Comparison of ENCODE assay signal across 8 mouse cellular contexts in the genomic region with DNA sequence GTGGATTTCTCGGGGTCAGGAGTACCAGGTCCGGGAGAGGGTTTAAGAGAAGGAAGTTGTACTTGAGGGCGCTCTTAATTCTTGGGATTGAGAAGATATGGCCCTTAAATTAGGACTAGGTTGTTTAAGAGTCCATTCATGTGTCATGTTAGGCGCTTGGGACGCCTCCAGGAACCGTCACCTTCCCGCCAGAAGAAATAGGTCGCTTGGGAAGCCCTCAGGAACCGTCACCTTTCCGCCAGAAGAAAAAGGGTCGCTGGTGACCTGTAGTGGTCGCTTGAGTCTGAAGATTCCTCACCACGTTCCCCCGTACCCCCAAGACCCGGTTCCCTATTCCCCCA. TPM values are rescaled to one million over a fixed set of nuclear protein-coding genes. Genes with fewer than 3 reads are reported as not detected.
DNase-seq lines count a peak whose midpoint lies in the region; ATAC-seq and TF ChIP-seq lines count a peak whose summit lies in the region.

No protein-coding gene starts in this region.

- 1% methylated on average over 15 of the region's 15 CpGs for WGBS in kidney, embryonic 15.5 days
- under 1% methylated on average over 15 of the region's 15 CpGs for WGBS in forebrain, postnatal 0 days
- WGBS in limb, embryonic 13.5 days: under 1% methylated on average over 15 of the region's 15 CpGs

- ATAC-seq in kidney, embryonic 15.5 days (replicated peaks; ENCODE audit: low FRiP score): no peak
- ATAC-seq in forebrain, postnatal 0 days: no peak
- no peak for ATAC-seq in limb, embryonic 13.5 days (ENCODE audit: low FRiP score, low read depth)

- H3K27ac ChIP-seq in kidney, embryonic 15.5 days: peak overlapping the region; percentile 99
- peak overlapping the region; percentile 99 for H3K27ac ChIP-seq in forebrain, postnatal 0 days (ENCODE audit: low read depth, low read length)
- peak overlapping the region; percentile 99 for H3K27ac ChIP-seq in limb, embryonic 13.5 days

- no peaks in the 10 kb centered on the region for H3K27me3 ChIP-seq in kidney, embryonic 15.5 days
- H3K27me3 ChIP-seq in forebrain, postnatal 0 days (ENCODE audit: insufficient read depth, low read length): no peaks in the 10 kb centered on the region
- H3K27me3 ChIP-seq in limb, embryonic 13.5 days: no peaks in the 10 kb centered on the region
- no peaks in the 10 kb centered on the region for H3K27me3 ChIP-seq in myocyte (ENCODE audit: control insufficient read depth, insufficient read depth, insufficient read length)

- peaks cover 28% of the 10 kb centered on the region for H3K4me1 ChIP-seq in kidney, embryonic 15.5 days
- peaks cover 15% of the 10 kb centered on the region; the same call in 1 of the 2 replicates for H3K4me1 ChIP-seq in forebrain, postnatal 0 days (ENCODE audit: insufficient read depth)
- H3K4me1 ChIP-seq in limb, embryonic 13.5 days: peaks cover 41% of the 10 kb centered on the region

- peak overlapping the region; percentile 34 for H3ac ChIP-seq in myocyte (ENCODE audit: control insufficient read depth, insufficient read length)

- no peak for DNase-seq in kidney, postnatal 14 days
- peak; percentile 15 for DNase-seq in adrenal gland, postnatal 25 days
- DNase-seq in forebrain, postnatal 0 days: no peak
- no peak for DNase-seq in adipocyte (ENCODE audit: low spot score)
- DNase-seq in T-cell, adult 2 months (ENCODE audit: low spot score): no peak

- TF ChIP-seq POLR2A in myocyte (IDR thresholded peaks at IDR 0.05; ENCODE audit: insufficient read length, low read depth): no peak

- no peak for TF ChIP-seq CTCF in forebrain, postnatal 0 days (IDR thresholded peaks at IDR 0.05; ENCODE audit: low read depth)

- no peaks in the 10 kb centered on the region for H3K9me3 ChIP-seq in kidney, embryonic 15.5 days (replicated peaks)
- H3K9me3 ChIP-seq in forebrain, postnatal 0 days (ENCODE audit: low read length): no peaks in the 10 kb centered on the region
- no peaks in the 10 kb centered on the region for H3K9me3 ChIP-seq in limb, embryonic 13.5 days

- H3K9ac ChIP-seq in kidney, embryonic 15.5 days: peak overlapping the region; percentile 93
- H3K9ac ChIP-seq in forebrain, postnatal 0 days: peak overlapping the region; percentile 100
- H3K9ac ChIP-seq in limb, embryonic 13.5 days: peak overlapping the region; percentile 95

- H3K4me3 ChIP-seq in kidney, embryonic 15.5 days (replicated peaks): peak overlapping the region; percentile 89
- peak overlapping the region; percentile 98 for H3K4me3 ChIP-seq in forebrain, postnatal 0 days (ENCODE audit: low read depth, low read length)
- H3K4me3 ChIP-seq in limb, embryonic 13.5 days: peak overlapping the region; percentile 89
- peak overlapping the region; percentile 62 for H3K4me3 ChIP-seq in myocyte

- H3K4me2 ChIP-seq in kidney, embryonic 15.5 days: peak overlapping the region; percentile 74
- peak overlapping the region; percentile 69 for H3K4me2 ChIP-seq in forebrain, postnatal 0 days (ENCODE audit: low read depth)
- H3K4me2 ChIP-seq in limb, embryonic 13.5 days (replicated peaks): peak overlapping the region; percentile 83
- H3K4me2 ChIP-seq in myocyte (ENCODE audit: low read depth): peak overlapping the region; percentile 72

- H3K36me3 ChIP-seq in kidney, embryonic 15.5 days: peaks cover 8% of the 10 kb centered on the region
- 0 out of 2 replicates have a peak, but pooled peaks cover 3% of the 10 kb centered on the region for H3K36me3 ChIP-seq in forebrain, postnatal 0 days (ENCODE audit: insufficient read depth)
- peaks cover 4% of the 10 kb centered on the region for H3K36me3 ChIP-seq in limb, embryonic 13.5 days
- H3K36me3 ChIP-seq in myocyte (ENCODE audit: control insufficient read depth, insufficient read depth): peaks cover 4% of the 10 kb centered on the region

- peaks cover 60% of the 10 kb centered on the region for H3K79me2 ChIP-seq in myocyte (ENCODE audit: control insufficient read depth, insufficient read depth)

TF ChIP-seq in myocyte, 11 proteins besides CTCF, POLR2A, EP300 and RAD21:
- TF ChIP-seq TCF3 (IDR thresholded peaks at IDR 0.05; ENCODE audit: insufficient read length, low read depth) (no peak), POLR2AphosphoS2 (IDR thresholded peaks at IDR 0.05; ENCODE audit: insufficient read length, low read depth) (no peak), USF1 (IDR thresholded peaks at IDR 0.05; ENCODE audit: low read depth) (no peak), TCF12 (IDR thresholded peaks at IDR 0.05; ENCODE audit: insufficient read depth, poor library complexity, severe bottlenecking) (no peak), MYOD1 (IDR thresholded peaks at IDR 0.05; ENCODE audit: control insufficient read depth in 1 of 3, insufficient read length in 2 of 3, low read depth in 2 of 3) (no peak), SRF (IDR thresholded peaks at IDR 0.05; ENCODE audit: control insufficient read depth, insufficient read length, low read depth) (no peak), REST (IDR thresholded peaks at IDR 0.05; ENCODE audit: insufficient read depth, insufficient read length) (no peak), CEBPB (IDR thresholded peaks at IDR 0.05; ENCODE audit: insufficient read depth, poor library complexity, severe bottlenecking) (no peak), E2F4 (IDR thresholded peaks at IDR 0.05; ENCODE audit: insufficient read depth) (no peak)

RNA-seq across cellular contexts. Expression of a gene that starts 0.5 kb away (rescaled TPM):
- 111 and 112 TPM in 2 replicates for polyA plus RNA-seq in kidney, embryonic 15.5 days (2015; fragmentation: Nextera tagmentation; extraction: Ambion mirVana)
- 72.1 and 75.5 TPM in 2 replicates for total RNA-seq in adrenal gland, postnatal 25 days (2021)
- total RNA-seq in forebrain, postnatal 0 days (2014; rRNA removed): 54.0 and 71.9 TPM in 2 replicates
- 65.1 and 71.9 TPM in 2 replicates for polyA plus RNA-seq in forebrain, postnatal 0 days (2015; fragmentation: Nextera tagmentation; extraction: Ambion mirVana)
- polyA plus RNA-seq in limb, embryonic 13.5 days (2015; fragmentation: Nextera tagmentation; extraction: Ambion mirVana): 115 and 121 TPM in 2 replicates
- polyA plus RNA-seq in myocyte (2012; fragmentation: generic; extraction: Trizol): 46.4 TPM

RNA-seq across cellular contexts. Expression of a gene that starts 1.5 kb away (rescaled TPM):
- polyA plus RNA-seq in kidney, embryonic 15.5 days (2015; fragmentation: Nextera tagmentation; extraction: Ambion mirVana): 162 and 177 TPM in 2 replicates
- 94.9 and 144 TPM in 2 replicates for total RNA-seq in adrenal gland, postnatal 25 days (2021)
- 119 and 164 TPM in 2 replicates for total RNA-seq in forebrain, postnatal 0 days (2014; rRNA removed)
- polyA plus RNA-seq in forebrain, postnatal 0 days (2015; fragmentation: Nextera tagmentation; extraction: Ambion mirVana): 186 and 197 TPM in 2 replicates
- polyA plus RNA-seq in limb, embryonic 13.5 days (2015; fragmentation: Nextera tagmentation; extraction: Ambion mirVana): 198 and 209 TPM in 2 replicates
- 64.3 TPM for polyA plus RNA-seq in myocyte (2012; fragmentation: generic; extraction: Trizol)

RNA-seq across cellular contexts. Expression of a gene that starts 12.6 kb away (rescaled TPM):
- polyA plus RNA-seq in kidney, embryonic 15.5 days (2015; fragmentation: Nextera tagmentation; extraction: Ambion mirVana): 62.3 and 65.1 TPM in 2 replicates
- total RNA-seq in adrenal gland, postnatal 25 days (2021): 32.4 and 33.4 TPM in 2 replicates
- 20.1 and 34.4 TPM in 2 replicates for total RNA-seq in forebrain, postnatal 0 days (2014; rRNA removed)
- 26.3 and 32.2 TPM in 2 replicates for polyA plus RNA-seq in forebrain, postnatal 0 days (2015; fragmentation: Nextera tagmentation; extraction: Ambion mirVana)
- 49.6 and 50.5 TPM in 2 replicates for polyA plus RNA-seq in limb, embryonic 13.5 days (2015; fragmentation: Nextera tagmentation; extraction: Ambion mirVana)
- polyA plus RNA-seq in myocyte (2012; fragmentation: generic; extraction: Trizol): 30.7 TPM

RNA-seq across cellular contexts. Expression of a gene that starts 13.5 kb away (rescaled TPM):
- polyA plus RNA-seq in kidney, embryonic 15.5 days (2015; fragmentation: Nextera tagmentation; extraction: Ambion mirVana): 1.1 and 1.6 TPM in 2 replicates
- not detected in 2 replicates for total RNA-seq in adrenal gland, postnatal 25 days (2021)
- 0.86 and 1.1 TPM in 2 replicates for total RNA-seq in forebrain, postnatal 0 days (2014; rRNA removed)
- 0.93 and 1.2 TPM in 2 replicates for polyA plus RNA-seq in forebrain, postnatal 0 days (2015; fragmentation: Nextera tagmentation; extraction: Ambion mirVana)
- 1.5 and 1.6 TPM in 2 replicates for polyA plus RNA-seq in limb, embryonic 13.5 days (2015; fragmentation: Nextera tagmentation; extraction: Ambion mirVana)
- 0.17 TPM for polyA plus RNA-seq in myocyte (2012; fragmentation: generic; extraction: Trizol)

RNA-seq across cellular contexts. Expression of a gene that starts 43.9 kb away (rescaled TPM):
- polyA plus RNA-seq in kidney, embryonic 15.5 days (2015; fragmentation: Nextera tagmentation; extraction: Ambion mirVana): 23.9 and 28.8 TPM in 2 replicates
- 29.5 and 41.9 TPM in 2 replicates for total RNA-seq in adrenal gland, postnatal 25 days (2021)
- total RNA-seq in forebrain, postnatal 0 days (2014; rRNA removed): 70.2 and 86.2 TPM in 2 replicates
- 287 and 298 TPM in 2 replicates for polyA plus RNA-seq in forebrain, postnatal 0 days (2015; fragmentation: Nextera tagmentation; extraction: Ambion mirVana)
- 18.0 and 19.7 TPM in 2 replicates for polyA plus RNA-seq in limb, embryonic 13.5 days (2015; fragmentation: Nextera tagmentation; extraction: Ambion mirVana)
- 0.23 TPM for polyA plus RNA-seq in myocyte (2012; fragmentation: generic; extraction: Trizol)
